Mouse (Mus musculus) heart, adult 18-20 months (tissue): ENCODE data around the gene Map4. TPM values are rescaled to one million over a fixed set of nuclear protein-coding genes. Genes with fewer than 3 reads are reported as not detected.
"Not testable (repeated sequence)": the region's sequence is repeated elsewhere in the genome, so short reads cannot be mapped to it uniquely, and the experiment has no call there.

Source experiments
- DNase-seq, 2 experiments: peaks; one replicate each; pipeline ENCODE4 v3.0.0; 2021 to 2022; ENCODE audit warnings: mixed read lengths in 1 of 2
- total RNA-seq, 2 experiments: library from RNA; stranded (reverse); gene quantifications; 2 replicates each; pipeline ENCODE4 v1.2.3; 2021

Map4 gene
- total RNA-seq, 2 experiments from 2014 or later, result 314 to 326 TPM

GRCm38 (mm10) chr9:109917931-109918330, 13.3 kb upstream of the Map4 start:
- peak; percentile 75 to 82 for DNase-seq

- DNase-seq, result no peak
These were observed 2.1 kb upstream of the Map4 start for GRCm38 (mm10) chr9:109929131-109929530.

DNA sequence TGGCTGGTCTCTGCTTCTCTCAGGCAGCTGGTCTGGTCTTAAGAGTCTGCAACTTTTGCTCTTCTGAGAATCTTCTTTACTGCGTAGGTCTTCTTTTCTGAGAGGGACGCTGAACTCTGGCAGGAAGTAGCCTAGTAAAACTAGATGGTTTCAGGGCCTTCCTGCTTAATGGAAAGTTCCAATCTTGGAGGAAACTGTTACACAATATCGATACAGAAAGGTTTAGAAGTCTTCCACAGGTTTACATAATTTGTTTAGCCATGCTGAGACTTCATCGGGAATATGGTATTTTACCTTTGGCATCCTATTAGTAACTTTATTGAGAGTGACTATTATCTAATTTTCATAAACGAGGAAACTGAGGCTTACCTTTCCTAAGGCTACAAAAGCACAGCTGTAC, 1.2 kb upstream of the Map4 start:
- no peak for DNase-seq

GRCm38 (mm10) chr9:109930752-109931151, 508 bp upstream of the Map4 start:
- DNase-seq, result no peak

- DNase-seq, result peak in 1 of 2 experiments; percentile 49
These were observed 1.1 kb downstream of the Map4 start for GRCm38 (mm10) chr9:109932361-109932755.

- peak; percentile 78 to 82 for DNase-seq
These were observed 1.6 kb downstream of the Map4 start for GRCm38 (mm10) chr9:109932756-109933375.

GRCm38 (mm10) chr9:109939401-109939800, 8.1 kb downstream of the Map4 start:
- no peak for DNase-seq

GRCm38 (mm10) chr9:109942796-109943195, 11.5 kb downstream of the Map4 start:
- DNase-seq, result no peak

- DNase-seq, result no peak
These were observed 13.5 kb downstream of the Map4 start for GRCm38 (mm10) chr9:109944712-109945111.

DNA sequence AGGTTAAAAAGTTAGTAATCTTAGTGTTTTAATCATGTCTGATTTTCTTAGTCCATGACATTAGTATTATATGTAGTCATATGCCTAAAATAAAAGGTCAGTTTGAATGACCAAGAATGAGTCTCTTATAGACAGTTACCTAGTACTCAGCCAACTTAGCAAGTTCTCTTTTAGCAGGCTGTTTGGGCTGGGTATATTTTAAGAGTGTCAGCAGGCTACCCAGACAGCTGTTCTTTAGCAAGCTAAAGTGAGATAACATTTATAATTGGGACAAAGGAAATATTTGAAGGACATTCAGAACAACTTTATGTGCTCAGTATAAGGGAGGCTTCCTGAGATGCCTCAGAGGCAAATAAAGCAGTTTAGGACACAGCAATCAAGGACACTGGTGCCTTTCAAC, 17.3 kb downstream of the Map4 start:
- peak in 1 of 2 experiments; percentile 29 for DNase-seq

DNA sequence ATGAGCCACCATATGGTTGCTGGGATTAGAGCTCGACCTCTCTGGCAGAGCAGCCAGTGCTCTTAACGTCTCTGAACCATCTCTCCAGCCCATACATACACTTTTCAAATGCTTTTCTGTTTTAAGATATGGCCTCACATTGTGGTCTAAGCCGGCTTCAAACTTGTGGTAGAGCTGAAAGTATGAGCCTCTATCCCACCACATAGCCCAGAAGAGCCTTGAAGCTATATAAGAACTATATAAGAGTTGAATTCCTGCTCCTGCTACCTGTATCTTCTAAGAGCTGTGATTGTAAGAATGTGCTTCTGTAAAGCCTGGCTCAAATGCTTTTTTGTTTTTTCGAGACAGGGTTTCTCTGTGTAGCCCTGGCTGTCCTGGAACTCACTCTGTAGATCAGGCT, 18.5 kb downstream of the Map4 start:
- no peak for DNase-seq

- DNase-seq, result no peak
These were observed 22.3 kb downstream of the Map4 start for GRCm38 (mm10) chr9:109953538-109953937.

DNA sequence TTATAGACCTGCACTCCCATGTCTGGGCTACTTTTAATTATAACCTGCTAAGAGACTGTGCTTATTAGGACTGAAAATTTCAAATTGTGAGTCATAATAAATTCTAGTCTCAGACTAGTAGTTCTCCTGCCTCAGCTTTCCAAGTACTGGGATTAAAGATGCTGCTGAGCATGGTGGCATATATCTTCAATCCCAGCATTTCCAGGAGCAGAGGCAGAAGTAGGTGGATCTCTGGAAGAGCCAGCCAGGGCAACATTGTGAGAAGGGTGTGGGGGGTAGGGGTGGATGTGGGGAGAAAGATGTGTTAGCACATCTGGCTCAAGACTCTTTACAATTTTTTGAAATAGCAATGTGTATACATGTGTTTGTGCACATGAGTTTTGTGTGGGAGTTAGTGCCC, 23.4 kb downstream of the Map4 start:
- no peak for DNase-seq

DNA sequence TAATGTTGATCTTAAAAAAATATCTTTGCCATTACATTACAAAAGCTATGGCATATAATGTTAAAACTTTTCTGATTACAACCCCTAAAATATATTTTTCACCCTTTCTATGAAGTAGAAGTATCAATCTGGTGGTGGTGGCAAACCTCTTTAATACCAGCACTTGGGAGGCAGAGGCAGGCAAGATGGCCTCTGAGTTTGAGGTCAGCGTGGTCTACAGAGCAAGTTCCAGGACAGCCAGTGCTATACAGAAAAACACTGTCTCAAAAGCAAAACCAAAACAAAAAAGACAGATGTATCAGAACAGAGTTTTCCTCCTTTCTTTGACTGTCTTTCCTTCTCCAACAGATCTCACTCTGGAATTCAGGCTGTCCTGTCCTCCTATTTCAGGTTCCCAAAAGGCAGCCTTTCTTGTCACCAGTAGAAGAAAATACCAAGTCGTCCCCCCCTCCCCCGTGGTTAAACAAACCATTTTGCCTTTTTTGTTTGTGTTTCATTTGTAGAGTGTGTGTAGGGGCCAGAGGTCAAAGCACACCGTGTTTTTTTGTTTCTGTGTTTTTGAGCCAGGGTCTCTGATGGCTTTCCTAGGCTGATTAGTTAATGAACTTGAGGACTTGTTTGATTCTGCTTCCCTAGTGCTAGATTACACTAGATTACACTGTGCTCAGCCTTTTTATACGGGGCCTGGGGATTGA, 28.3 kb downstream of the Map4 start:
- DNase-seq, result no peak

- no peak for DNase-seq
These were observed 29.3 kb downstream of the Map4 start for GRCm38 (mm10) chr9:109960593-109960992.

- no peak for DNase-seq
These were observed 33.5 kb downstream of the Map4 start for GRCm38 (mm10) chr9:109964761-109965160.

- DNase-seq, result no peak
These were observed 37.3 kb downstream of the Map4 start for GRCm38 (mm10) chr9:109968351-109969116.

DNA sequence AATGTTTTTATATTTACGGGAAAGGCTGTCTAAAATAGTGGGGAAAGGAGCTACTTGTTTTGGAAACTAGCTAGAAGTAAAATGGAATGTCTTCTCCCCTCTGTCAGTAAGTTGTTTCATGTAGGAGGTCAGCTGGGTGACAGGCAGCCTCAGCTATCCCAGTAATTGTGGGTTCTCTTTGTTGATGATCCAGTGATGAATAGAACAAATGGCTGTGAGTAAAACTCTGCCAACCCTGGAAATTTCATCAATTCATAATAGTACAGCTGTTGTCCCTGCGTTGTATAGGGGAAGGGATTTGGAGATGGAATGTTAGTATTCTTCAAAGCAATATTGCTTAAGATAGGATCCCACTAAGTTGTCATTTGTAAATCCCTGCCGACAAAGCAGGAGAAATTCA, 37.9 kb downstream of the Map4 start:
- no peak for DNase-seq

DNA sequence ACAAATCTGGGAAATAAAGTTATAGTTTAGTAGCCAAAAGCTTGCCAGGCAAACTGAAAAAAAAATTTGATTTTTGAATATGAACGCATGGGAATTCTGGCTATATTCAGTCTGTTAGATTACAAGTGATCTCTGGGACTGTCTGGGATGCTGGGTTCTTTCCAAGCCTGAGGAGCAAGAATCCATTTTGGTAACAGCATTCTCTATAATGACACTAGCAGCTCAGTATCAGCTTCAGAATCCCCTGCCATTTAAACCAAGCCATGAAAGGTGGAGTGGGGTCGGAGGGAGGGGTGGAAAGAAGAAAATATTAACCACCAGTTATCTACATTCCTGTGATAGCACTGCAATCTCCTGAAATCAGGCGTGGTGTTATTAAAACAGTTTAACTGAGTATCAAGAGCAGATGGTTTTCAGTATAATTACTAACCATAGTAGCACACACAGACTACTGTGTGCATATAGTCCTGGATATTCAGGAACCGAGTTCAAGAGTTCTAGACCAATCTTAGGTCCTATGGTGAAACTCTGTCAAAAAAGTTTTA, 38.6 kb downstream of the Map4 start:
- DNase-seq, result no peak

DNA sequence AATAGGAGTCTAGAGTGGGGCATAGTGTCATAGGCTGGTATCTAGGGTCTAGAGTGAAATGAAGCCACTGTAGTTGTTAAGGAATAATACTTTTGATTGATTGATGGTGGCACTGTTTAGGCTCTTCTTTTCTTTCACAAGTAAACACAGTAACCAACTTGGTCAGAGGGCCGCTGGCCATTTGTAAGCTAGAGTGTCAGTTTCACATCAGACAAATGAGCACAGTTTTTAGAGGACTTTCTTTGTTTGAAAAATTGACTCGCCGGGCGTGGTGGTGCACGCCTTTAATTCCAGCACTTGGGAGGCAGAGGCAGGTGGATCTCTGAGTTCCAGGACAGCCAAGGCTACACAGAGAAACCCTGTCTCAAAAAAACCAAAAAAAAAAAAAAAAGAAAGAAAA, 40.5 kb downstream of the Map4 start:
- not testable (repeated sequence) for DNase-seq

DNA sequence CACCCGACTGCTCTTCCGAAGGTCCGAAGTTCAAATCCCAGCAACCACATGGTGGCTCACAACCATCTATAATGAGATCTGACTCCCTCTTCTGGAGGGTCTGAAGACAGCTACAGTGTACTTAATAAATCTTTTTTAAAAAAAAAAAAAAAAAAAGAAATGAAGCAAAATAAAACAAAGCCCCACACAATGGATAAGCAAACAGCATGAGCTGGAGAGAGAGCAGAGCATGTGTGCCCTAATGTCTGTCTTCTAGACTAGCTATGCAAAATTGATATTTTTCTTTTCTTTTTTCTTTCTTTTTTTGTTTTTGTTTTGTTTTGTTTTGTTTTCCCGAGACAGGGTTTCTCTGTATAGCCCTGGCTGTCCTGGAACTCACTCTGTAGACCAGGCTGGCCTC, 49.0 kb downstream of the Map4 start:
- not testable (repeated sequence) for DNase-seq

DNA sequence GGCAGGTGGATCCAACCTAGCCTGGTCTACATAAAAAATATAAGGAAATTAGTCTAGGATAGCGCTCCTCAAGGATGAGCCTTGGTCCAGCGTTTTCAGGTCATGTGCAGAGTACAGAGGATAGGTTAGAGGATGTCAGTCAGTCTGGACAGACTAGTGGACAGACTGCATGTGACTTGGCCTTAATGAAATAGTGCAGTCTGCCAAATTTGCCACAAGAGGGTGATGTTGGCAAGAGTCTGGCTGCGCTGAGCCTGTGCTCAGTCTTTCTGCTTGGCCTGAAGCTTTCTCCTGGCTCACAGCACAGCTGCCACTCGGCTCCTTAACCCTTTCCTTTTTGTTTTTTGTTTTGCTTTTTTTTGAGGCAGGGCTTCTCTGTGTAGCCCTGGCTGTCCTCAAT, 54.2 kb downstream of the Map4 start:
- DNase-seq, result peak; percentile 78 to 84

DNA sequence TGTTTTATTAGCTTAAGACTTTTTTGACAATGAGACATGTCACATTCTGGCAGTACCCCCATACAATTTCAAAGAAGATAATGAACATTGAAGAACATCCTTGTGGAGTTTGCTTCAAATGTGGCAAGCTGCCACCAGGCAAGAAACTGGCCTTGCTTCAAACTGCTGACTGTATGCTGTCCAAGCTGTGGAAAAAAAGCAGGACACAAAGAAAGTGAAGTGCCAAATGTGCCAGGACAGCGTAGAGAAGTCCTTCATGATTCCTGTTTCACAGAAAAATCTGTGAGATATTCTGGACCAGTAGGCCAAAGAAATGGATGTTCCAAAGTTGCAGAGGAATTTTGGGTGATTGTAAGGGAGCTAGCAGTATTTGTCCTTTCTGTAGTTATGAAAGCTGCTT, 57.8 kb downstream of the Map4 start:
- peak; percentile 62 to 74 for DNase-seq
